Mouse (Mus musculus): Measurements from ENCODE around the gene Gucd1.

- no peak for TF ChIP-seq POLR2A (IDR thresholded peaks at IDR 0.05; ENCODE audit: low read depth, low read length)
- no peak for TF ChIP-seq CTCF (conservative IDR thresholded peaks at IDR 0.05; ENCODE audit: insufficient read depth, insufficient read length, low read depth, low read length)
Observed at GRCm38 (mm10) chr10:75458329-75458728, 59.4 kb downstream of the Gucd1 start.
